Mouse (Mus musculus) right cerebral cortex, postnatal 25 days (tissue): Measurements from ENCODE around the gene Zfp87.

Experiments
- DNase-seq: peaks from one replicate; pipeline ENCODE4 v3.0.0; 2022

The Zfp87 gene

DNA sequence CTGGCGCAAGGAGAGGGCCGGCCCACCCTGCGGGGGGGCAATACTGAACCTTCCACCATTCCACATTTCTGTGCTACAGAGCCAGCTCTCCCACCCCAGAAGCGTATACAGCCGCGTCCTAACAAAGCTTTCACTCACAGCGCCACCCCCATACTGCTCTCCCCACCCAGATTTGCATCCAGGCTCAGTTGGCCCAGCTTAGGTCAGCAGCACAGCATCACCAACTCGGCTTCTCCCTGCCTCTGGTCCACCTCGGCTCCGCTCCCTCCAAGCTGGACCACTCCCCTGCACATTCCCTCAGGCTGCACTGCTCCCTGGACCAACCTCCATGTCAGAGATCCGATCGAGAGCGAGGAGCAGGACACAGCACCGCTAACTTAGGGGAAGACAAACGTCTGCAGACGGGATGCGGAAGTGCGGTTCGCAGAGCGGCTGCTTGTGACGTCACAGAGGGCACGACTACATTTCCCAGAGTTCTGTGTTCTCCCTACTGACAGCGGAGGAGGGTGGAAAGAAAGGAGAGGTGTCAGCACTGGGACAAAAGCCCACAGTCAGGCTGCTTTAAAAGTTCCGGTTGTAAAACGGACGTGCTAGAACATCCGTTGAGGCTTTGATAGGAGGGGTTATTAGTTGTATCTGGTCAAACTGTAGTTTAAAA is at the start of gene Zfp87, which contains the start of gene Gm26965:
Gene Zfp87 (minus strand): TSS at position 425 of the 658 bp plus-strand sequence.
Gene Gm26965 (minus strand): TSS at position 399 of the 658 bp plus-strand sequence.
- DNase-seq, result peak; percentile 92

DNA sequence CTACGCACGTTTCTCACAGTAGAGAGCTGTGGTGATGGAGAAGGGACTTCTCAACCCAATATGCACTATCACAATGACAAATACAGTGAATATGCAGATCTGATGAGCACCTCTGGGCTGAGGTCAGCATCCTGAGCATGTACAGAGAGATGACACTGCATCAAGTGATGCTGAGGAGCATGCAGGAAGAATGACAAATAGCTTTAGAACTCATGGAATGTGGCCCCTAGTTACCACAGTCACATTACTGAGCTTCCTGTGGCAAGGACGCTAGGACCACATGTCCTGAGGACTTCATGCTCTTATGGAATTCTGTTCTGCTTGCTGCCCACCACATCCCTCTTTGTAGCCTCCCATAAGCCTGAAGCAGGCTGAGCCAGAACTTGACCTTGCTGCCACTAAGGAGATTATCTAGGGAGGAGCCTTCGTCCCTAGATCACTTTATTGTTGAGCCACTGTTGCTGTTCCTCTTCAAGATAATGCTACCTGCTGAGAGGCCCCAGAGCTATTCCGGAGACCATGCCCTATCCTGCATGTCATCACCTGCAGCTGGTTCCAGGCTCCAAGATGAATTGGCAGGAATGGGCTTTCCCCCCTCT is 46.7 kb upstream of the Zfp87 start:
- no peak for DNase-seq

GRCm38 (mm10) chr13:67553730-67554129 is 27.8 kb upstream of the Zfp87 start, which contains the start of gene Zfp748:
Zfp748 (minus strand) TSS chr13:67553830.
- DNase-seq, result no peak

DNA sequence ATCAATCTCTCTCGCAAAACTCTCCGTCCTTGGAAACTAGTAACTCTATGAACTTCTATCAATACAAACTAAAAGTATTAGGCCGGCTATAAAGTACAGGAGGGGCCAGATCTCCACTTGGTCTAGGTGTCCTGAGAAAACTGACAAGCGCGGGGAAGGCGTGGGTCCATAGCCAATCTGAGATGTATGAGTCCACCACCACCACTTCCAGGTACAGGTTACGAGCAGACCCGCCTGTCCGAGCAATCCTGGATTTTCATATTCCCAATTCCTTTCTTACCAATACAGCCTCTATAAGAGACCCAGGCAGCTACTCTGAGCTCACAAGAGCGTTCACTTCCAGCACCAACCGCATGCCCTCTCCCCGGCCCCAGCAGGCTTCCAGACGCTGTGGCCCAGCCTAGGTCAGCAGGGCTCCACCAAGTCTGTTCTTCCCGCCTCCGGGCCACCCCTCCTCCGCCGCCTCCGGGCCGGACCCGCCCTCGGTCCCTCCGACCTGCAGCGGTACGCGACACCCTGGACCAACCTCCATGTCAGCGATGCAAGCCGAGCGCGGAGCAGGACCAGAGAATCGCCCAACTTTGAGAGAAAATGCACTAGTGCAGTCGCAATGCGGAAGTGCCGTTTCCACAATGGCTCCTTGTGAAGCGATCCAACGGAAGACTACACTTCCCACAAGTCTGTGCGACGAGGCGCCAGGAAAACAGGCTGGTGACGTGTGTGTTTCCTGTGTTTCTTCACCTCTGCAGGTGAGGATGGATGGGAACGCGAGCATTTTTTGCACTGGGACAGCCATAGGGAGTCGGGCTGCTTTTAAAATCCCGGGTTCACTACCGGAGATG is 26.7 kb upstream of the Zfp87 start:
- DNase-seq, result peak; percentile 89

GRCm38 (mm10) chr13:67545941-67546340 is 20.0 kb upstream of the Zfp87 start:
- DNase-seq, result no peak

- no peak for DNase-seq
Measured at GRCm38 (mm10) chr13:67527049-67527730, 1.2 kb upstream of the Zfp87 start.

DNA sequence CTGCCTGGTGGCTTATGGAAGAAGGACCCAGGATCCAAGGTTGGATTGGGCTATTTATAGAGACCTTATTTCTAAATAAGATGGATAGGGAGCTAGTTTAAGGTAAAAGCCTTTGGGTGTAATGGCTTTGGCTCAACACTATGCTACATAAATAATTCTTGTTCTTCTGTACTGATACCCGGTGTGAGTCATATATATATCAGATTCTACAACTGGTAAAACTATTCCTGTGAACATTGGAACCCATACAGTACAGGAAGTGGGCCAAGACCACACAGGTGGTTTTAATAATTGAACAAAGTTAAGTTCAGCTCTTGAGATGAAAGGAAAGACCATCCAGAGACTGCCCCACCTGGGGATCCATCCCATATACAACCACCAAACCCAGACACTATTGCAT is 25.1 kb downstream of the Zfp87 start:
- DNase-seq, result no peak

- peak; percentile 83 for DNase-seq
Measured at GRCm38 (mm10) chr13:67500084-67500719, 25.8 kb downstream of the Zfp87 start, which contains the start of gene Zfp58. Zfp58 (minus strand) TSS chr13:67500555.

- no peak for DNase-seq
Measured at GRCm38 (mm10) chr13:67495631-67496030, 30.3 kb downstream of the Zfp87 start.

- no peak for DNase-seq
Measured at GRCm38 (mm10) chr13:67484424-67484811, 41.6 kb downstream of the Zfp87 start.

DNA sequence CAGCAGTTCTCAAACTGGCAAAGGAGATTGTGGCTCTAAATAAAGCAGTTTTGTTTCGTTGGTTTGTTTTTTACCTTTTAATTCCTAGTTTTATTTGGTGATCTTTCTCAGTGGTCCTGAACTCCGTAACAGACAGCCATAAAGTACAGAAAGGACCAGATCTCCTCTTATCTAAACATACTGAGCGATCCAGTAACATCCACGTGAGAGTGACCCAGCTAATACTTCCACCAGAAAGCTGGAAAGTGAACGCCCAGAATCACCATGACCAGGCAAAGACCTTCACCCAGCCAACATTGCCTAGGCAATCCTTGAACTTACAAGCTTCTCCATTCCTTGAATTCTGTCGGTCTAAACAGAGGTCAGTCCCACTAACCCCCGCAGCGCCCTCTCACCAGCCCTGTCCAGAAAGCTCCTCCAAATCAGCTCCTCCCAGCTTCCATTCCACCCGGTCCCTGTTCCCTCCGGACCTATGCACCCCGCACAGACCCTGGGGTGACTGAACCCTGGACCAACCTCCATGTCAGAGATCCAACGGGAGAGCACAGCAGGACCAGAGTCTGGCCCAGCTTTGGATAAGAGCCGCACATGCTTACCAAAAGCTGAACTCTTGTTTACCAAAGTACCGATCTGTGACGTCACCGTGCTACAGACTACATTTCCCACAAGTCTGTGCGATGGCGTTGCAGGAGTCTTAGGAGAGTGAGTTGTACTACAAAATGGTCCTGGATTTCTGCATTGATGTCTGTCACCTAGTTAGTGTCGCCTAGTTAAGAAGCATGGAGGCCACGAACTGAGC is 42.2 kb downstream of the Zfp87 start, which contains the start of gene Zfp874b:
Gene Zfp874b (minus strand): TSS at position 634 of the 799 bp plus-strand sequence.
- DNase-seq, result peak; percentile 86

DNA sequence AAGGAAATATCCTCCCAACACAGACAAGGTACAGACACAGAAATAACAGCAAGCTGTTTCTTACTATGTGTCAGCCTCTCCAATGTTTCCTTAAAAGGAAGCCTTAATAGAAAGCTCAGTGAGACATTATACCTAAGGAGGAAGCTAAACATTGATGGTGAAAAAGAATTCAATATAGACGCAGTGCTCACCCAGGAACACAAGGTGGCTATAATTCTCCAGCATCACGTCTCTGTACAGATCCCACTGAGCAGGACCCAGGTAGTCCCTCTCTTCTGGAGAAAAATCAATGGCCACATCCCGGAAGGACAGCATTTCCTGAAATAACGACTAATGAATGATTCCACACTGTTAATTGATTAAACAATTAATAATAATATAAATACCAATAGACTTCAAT is 44.4 kb downstream of the Zfp87 start:
- no peak for DNase-seq

- no peak for DNase-seq
Measured at GRCm38 (mm10) chr13:67469274-67469673, 56.7 kb downstream of the Zfp87 start.
